Mouse (Mus musculus) stomach, postnatal 0 days (tissue): ENCODE results near the gene Gm17359.

Source experiments
- CTCF ChIP-seq: IDR thresholded peaks from 2 replicates; pipeline ENCODE4 v1.5.1; 2016; ENCODE audit warnings: antibody characterized with exemption, low read depth, mild to moderate bottlenecking, moderate library complexity
- EP300 ChIP-seq: optimal IDR thresholded peaks from 2 replicates; pipeline ENCODE3; 2016; ENCODE audit warnings: antibody characterized with exemption

DNA sequence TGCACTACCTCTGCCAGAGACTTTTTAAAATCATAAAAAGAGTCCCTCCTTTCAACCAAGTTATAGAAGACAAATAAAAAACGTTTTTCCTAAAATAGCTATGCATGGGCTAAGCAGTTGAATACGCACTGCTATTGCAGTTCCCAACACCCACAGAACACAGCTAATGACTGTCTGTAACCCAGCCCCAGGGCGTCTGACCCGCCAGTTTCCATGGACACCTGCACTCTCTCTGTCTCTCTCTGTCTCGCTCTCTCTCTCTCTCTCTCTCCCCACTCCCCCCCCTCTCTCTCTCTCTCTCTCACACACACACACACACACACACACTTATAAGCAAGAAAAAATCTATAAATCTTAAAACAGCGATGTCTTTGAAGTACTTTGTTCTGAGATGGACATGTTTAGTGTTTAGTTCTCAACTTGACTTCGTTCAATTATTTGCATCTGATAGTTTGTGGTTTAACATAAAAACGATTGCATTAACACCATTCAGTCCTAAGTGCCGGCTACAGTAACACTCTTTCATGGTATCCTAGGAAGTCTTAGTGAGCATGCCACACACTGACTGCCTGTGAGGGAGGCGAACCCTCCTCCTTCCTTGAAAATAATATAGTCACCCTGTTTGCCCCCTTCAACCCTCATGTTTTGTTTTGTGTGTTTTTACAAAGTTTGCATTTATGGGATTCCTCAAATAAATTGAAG, 73.6 kb downstream of the Gm17359 start:
- TF ChIP-seq CTCF (no peak), EP300 (no peak)
